Mouse (Mus musculus) E14TG2a.4 (cell line): Measurements from ENCODE around the gene Flvcr1.

Source experiments
- H3K27me3 ChIP-seq: 2 replicates; pipeline ENCODE4 v1.6.1; 2014; ENCODE audit warnings: low read length, control low read depth; ENCODE audit not compliant: insufficient read depth
- H3K36me3 ChIP-seq: 2 replicates; pipeline ENCODE4 v1.6.1; 2014; ENCODE audit warnings: low read length, control low read depth; ENCODE audit not compliant: insufficient read depth
- H3K4me1 ChIP-seq: replicated peaks from 2 replicates; pipeline ENCODE4 v1.6.1; 2014; ENCODE audit warnings: low read depth, low read length, control low read depth
- H3K4me3 ChIP-seq: replicated peaks from 2 replicates; pipeline ENCODE4 v1.5.1; 2014; ENCODE audit warnings: mild to moderate bottlenecking, low read length
- H3K9me3 ChIP-seq: 2 replicates; pipeline ENCODE4 v1.6.1; 2014; ENCODE audit warnings: low read length, control low read depth
- CTCF ChIP-seq: conservative IDR thresholded peaks from 2 replicates; pipeline ENCODE4 v1.5.1; 2014; ENCODE audit warnings: low read length
- NANOG ChIP-seq: IDR thresholded peaks from 2 replicates; pipeline ENCODE4 v1.6.1; 2014; ENCODE audit warnings: borderline replicate concordance, low read length, mixed read lengths
- POU5F1 ChIP-seq: IDR thresholded peaks from 2 replicates; pipeline ENCODE4 v1.6.1; 2014; ENCODE audit warnings: low read length, borderline replicate concordance

The Flvcr1 gene

DNA sequence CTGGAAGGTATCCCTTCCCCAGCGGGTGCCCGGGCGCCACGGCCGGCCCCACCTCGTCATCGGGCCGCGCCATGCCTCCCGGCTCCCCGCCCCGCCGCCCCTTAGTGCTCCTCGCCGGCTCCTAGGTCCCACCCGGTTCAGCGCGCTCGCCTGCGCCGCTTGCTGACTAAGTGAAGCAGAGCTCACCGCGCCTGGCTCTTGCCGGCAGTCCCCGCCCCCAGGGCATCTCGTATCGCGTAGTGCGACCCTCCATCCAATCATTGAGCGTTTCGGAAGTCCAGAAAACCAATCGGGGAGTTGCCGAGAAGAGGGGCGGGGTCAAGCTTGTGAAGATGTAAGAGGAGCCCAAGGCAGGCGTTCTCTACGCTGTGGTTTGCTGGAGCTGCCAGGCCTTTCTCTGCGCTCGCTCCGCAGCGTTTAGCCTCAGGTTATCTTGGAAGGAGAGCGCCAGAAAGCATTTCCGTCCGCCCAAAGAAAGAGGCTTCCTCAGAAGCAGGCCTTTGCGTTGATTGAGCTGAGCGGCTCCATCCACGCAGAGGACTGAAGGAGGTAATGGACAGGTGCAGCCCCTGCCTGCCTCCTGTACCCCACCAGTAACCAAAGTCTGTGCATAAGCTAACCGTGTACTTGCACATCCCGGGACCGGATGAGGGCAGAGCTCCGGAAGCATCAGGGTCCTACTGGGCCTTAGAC lies at the start of gene Flvcr1:
TSS of gene Flvcr1 (minus strand) at position 138 of the 693 bp plus-strand sequence.
- peaks cover 11% of the 10 kb centered on the region for H3K36me3 ChIP-seq
- peak within 1 kb of the TSS; percentile 90 for H3K4me3 ChIP-seq
- no peaks in the 10 kb centered on the region for H3K27me3 ChIP-seq
- H3K9me3 ChIP-seq = no peaks in the 10 kb centered on the region
- TF ChIP-seq NANOG (no peak), POU5F1 (no peak), CTCF (no peak)
- peaks cover 33% of the 10 kb centered on the region for H3K4me1 ChIP-seq

DNA sequence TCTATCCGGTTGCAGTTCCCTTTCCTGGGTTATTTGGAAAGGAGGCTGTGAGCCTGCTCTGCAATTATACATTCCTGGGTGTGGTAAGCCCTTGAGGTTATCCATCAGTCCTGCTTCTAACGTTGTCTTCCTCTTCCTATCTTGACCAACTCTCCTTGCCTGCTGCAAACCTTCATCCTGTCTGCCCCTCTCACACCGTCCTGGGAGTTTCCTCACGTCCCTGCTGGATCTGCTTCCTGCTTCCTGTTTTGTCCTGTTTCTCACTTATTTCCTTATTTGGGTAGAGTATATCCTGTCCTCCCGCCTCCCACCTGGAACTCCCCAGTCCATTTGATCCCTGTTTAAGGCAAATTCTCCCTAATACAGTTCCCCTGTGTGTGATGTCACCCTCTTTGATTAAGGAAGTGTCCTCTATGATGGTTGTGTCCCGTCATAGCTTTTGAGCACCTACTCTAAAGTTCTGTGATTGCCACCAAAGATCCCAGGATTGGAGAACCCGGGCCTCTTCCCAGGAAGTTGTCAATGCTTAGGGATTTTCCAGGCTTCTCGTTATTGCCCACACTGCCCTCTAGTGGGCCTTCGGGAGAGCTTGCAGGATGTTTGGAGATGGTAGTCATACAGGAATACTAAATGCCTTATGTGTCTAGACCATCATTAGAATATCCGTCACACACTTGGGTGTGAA lies 49.4 kb upstream of the Flvcr1 start:
- H3K27me3 ChIP-seq = no peaks in the 10 kb centered on the region
- peaks cover 77% of the 10 kb centered on the region for H3K9me3 ChIP-seq
- H3K4me3 ChIP-seq = no peak overlapping the region
- peaks cover 99% of the 10 kb centered on the region for H3K36me3 ChIP-seq
- peaks cover 10% of the 10 kb centered on the region for H3K4me1 ChIP-seq
- TF ChIP-seq CTCF (peak; percentile 39), NANOG (no peak)

DNA sequence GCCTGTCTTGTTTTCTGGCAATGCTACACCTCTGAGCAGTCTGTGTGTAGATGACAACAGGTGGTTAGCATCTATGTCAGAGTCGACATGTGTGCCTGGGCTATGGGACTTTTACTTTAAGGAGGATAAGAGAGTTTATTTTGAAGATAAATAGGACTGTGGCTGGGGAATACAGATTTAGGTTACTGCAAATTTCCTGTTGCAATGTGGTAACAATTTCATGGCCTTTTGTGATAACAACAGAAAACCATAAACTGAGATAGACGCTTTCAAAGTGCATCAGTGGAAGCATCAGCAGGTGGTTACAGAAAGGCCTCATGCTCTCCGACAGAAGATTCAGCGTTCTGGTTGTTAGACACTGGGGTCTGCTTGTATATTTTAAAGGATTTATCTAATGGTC lies 47.5 kb upstream of the Flvcr1 start:
- Histone ChIP-seq H3K4me3 (no peak overlapping the region), H3K4me1 (peaks cover 28% of the 10 kb centered on the region), H3K27me3 (no peaks in the 10 kb centered on the region), H3K9me3 (peaks cover 88% of the 10 kb centered on the region), H3K36me3 (peaks cover 99% of the 10 kb centered on the region)
- TF ChIP-seq POU5F1 (no peak), NANOG (no peak), CTCF (no peak)

DNA sequence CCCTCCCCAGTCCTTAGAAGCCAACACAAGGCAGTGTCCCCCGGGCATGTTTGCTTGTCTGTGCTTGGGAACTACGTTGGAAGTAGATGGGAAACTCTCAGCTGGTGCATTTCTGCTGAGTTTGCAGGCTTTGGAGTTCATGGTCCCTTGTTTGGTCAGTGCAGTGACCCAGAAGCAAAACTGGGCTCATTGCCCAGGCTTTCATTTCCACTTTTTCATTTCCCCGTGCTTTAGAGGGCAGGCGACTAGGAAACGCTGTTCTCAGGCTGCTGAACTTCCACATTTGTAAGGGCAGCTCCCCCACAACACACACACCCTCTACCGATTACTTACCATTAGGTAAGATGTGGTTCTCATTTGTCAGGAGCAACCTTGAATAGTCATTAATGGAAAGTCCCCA lies 47.0 kb upstream of the Flvcr1 start:
- peaks cover 99% of the 10 kb centered on the region for H3K36me3 ChIP-seq
- peaks cover 87% of the 10 kb centered on the region for H3K9me3 ChIP-seq
- H3K27me3 ChIP-seq = no peaks in the 10 kb centered on the region
- no peak overlapping the region; the same call in 1 of the 2 replicates for H3K4me3 ChIP-seq
- no peak for TF ChIP-seq POU5F1
- TF ChIP-seq NANOG = no peak
- TF ChIP-seq CTCF = no peak
- peaks cover 32% of the 10 kb centered on the region for H3K4me1 ChIP-seq

DNA sequence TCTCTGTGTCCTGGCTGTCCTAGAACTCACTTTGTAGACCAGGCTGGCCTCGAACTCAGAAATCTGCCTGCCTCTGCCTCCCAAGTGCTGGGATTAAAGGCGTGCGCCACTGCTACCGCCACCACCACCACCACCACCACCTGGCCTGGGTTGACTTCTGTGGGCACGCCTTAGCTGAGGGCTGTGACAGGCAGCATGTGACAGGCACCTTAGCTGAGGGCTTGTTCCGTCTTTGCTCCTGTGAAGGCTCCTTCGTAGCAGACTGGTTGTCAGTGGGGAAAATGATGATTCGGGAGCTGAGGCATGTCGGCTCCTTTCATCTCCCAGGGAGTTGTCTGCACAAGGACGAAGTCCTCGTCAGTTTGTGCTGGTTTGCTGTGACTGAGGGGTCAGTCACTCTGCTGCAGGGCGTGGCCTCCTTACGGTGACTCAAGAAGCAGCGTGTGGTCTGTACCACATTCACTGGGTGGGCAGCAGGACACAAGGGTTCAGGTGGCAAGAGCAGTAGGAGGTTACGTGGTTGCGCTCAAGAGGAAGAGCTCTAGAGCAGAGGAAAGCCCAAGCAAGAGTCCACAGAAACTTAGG lies 46.5 kb upstream of the Flvcr1 start:
- Histone ChIP-seq H3K4me3 (no peak overlapping the region; the same call in 1 of the 2 replicates), H3K36me3 (peaks cover 99% of the 10 kb centered on the region), H3K4me1 (peaks cover 32% of the 10 kb centered on the region), H3K9me3 (peaks cover 82% of the 10 kb centered on the region), H3K27me3 (no peaks in the 10 kb centered on the region)
- TF ChIP-seq CTCF (no peak), NANOG (no peak), POU5F1 (no peak)

DNA sequence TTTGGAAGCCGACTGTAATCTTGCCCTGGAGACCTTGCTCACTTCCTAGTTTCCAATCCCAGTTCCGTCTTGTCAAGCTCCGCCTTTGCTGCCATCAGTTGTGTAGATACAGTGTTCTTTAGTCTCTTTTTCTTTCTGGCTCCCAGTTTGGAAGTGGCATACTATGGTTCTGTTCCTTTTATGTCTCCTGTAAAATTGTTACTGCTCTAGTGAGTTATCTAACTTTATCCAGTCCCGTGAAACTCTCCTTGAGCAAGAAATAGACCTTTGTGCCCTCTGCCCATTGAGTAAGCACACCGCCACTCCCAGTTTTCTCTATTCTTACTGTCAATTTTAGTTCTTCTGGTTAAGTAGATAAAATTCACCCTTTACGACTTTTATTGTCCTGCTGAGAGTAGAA lies 45.7 kb upstream of the Flvcr1 start:
- peaks cover 35% of the 10 kb centered on the region for H3K4me1 ChIP-seq
- H3K36me3 ChIP-seq = peaks cover 99% of the 10 kb centered on the region
- no peak for TF ChIP-seq POU5F1
- no peak for TF ChIP-seq NANOG
- TF ChIP-seq CTCF = no peak
- H3K27me3 ChIP-seq = no peaks in the 10 kb centered on the region
- H3K9me3 ChIP-seq = peaks cover 75% of the 10 kb centered on the region
- H3K4me3 ChIP-seq = no peak overlapping the region

DNA sequence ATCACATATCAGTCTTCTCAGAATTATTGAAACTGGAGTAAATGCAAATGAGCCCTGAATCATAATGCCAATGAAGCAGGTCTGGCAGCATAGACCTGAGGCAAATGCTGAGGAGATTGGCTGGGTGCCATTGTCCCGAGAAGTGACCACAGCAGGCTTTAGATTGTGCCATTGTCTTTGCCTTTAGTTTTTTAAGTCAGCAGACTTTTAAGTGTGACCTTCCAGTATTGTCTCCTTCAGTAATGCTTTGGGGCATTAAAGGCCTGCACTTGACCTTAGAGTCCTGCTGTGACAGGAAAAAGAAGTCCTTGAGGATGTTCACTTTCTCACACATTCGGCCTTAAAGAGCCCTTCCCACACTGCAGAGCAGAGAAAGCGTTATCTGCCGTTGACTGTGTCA lies 44.3 kb upstream of the Flvcr1 start:
- Histone ChIP-seq H3K9me3 (peaks cover 70% of the 10 kb centered on the region), H3K4me3 (no peak overlapping the region), H3K27me3 (no peaks in the 10 kb centered on the region), H3K4me1 (peaks cover 44% of the 10 kb centered on the region), H3K36me3 (peaks cover 100% of the 10 kb centered on the region)
- no peak for TF ChIP-seq CTCF
- TF ChIP-seq NANOG = peak; percentile 77

DNA sequence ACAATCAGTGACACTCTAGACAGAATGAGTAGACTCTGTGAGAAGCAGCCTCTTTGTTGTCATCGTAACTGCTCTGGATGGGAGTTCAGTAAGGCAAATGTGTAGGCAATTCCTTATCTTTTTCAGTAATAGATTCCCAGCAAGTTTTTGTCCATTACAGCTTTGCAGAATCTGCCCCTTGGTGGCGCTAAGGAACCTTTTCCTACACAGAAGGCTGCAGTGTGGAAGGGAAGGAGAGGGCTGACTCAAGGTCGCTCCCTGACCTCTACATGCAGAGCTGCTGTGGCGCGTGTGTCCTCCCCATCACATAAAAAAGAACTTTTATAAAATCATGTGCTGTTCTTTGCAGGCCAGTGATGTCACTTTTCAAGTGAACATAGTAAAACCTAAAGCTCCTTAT lies 42.4 kb upstream of the Flvcr1 start:
- Histone ChIP-seq H3K36me3 (peaks cover 90% of the 10 kb centered on the region), H3K9me3 (peaks cover 52% of the 10 kb centered on the region), H3K4me1 (peaks cover 60% of the 10 kb centered on the region), H3K4me3 (no peak overlapping the region), H3K27me3 (no peaks in the 10 kb centered on the region)
- TF ChIP-seq CTCF (peak; percentile 16; the same call in 1 of the 2 replicates), POU5F1 (no peak), NANOG (no peak)
